Mouse (Mus musculus): ENCODE measurements around the gene Fbxo7. TPM values are rescaled to one million over a fixed set of nuclear protein-coding genes. Genes with fewer than 3 reads are reported as not detected.

Gene Fbxo7
- polyA plus RNA-seq, 1 experiment from 2014 or later: 28.5 TPM

Other genes starting within 250 kb of the Fbxo7 start
- 82.1 and 85.0 TPM in 2 replicates for gene Pwp1, start 192.5 kb upstream of the Fbxo7 start, polyA plus RNA-seq (2014; fragmentation: Nextera tagmentation; extraction: Ambion mirVana)
- 27.3 and 28.2 TPM in 2 replicates for gene Prdm4, start 104.8 kb upstream of the Fbxo7 start, polyA plus RNA-seq (2014; fragmentation: Nextera tagmentation; extraction: Ambion mirVana)
- gene Ascl4, start 94.3 kb upstream of the Fbxo7 start, polyA plus RNA-seq (2014; fragmentation: Nextera tagmentation; extraction: Ambion mirVana): not detected in 2 replicates
- 162 and 172 TPM in 2 replicates for gene Rtcb, start 64.1 kb upstream of the Fbxo7 start, polyA plus RNA-seq (2014; fragmentation: Nextera tagmentation; extraction: Ambion mirVana)
- 0.07 TPM in 1 of 2 replicates, not detected in the other for gene Bpifc, start 10.1 kb upstream of the Fbxo7 start, polyA plus RNA-seq (2014; fragmentation: Nextera tagmentation; extraction: Ambion mirVana)